In genomic region chr17:87283755-87284481, GRCm38 (mm10) we compare ENCODE assay signal across 8 mouse cellular contexts. TPM values are rescaled to one million over a fixed set of nuclear protein-coding genes. Genes with fewer than 3 reads are reported as not detected.
DNase-seq lines count a peak whose midpoint lies in the region; ATAC-seq lines count a peak whose summit lies in the region.

No protein-coding gene starts in this region.

- peaks cover 23% of the 10 kb centered on the region for H3K27me3 ChIP-seq in forebrain, embryonic 16.5 days (replicated peaks; ENCODE audit: control insufficient read depth, insufficient read depth, low read length)
- peaks cover 84% of the 10 kb centered on the region for H3K27me3 ChIP-seq in midbrain, embryonic 10.5 days (ENCODE audit: low read depth, poor library complexity, severe bottlenecking)
- 0 out of 2 replicates have a peak, but pooled peaks cover 7% of the 10 kb centered on the region for H3K27me3 ChIP-seq in stomach, embryonic 15.5 days (replicated peaks)

- H3K27ac ChIP-seq in forebrain, embryonic 16.5 days (ENCODE audit: low read length) = no peak overlapping the region
- no peak overlapping the region for H3K27ac ChIP-seq in midbrain, embryonic 10.5 days (replicated peaks)
- H3K27ac ChIP-seq in stomach, embryonic 15.5 days = peak overlapping the region; percentile 1; the same call in 1 of the 2 replicates

- no peak overlapping the region for H3K9ac ChIP-seq in forebrain, embryonic 16.5 days (replicated peaks; ENCODE audit: low read depth, low read length)
- peak overlapping the region; percentile 69; the same call in 1 of the 2 replicates for H3K9ac ChIP-seq in stomach, embryonic 15.5 days

- no peaks in the 10 kb centered on the region for H3K36me3 ChIP-seq in forebrain, embryonic 16.5 days (ENCODE audit: control insufficient read depth, insufficient read depth)
- H3K36me3 ChIP-seq in midbrain, embryonic 10.5 days = no peaks in the 10 kb centered on the region
- no peaks in the 10 kb centered on the region for H3K36me3 ChIP-seq in stomach, embryonic 15.5 days

- peaks cover 24% of the 10 kb centered on the region for H3K4me1 ChIP-seq in forebrain, embryonic 16.5 days (replicated peaks; ENCODE audit: control insufficient read depth, insufficient read depth, low read length)
- peaks cover 56% of the 10 kb centered on the region for H3K4me1 ChIP-seq in midbrain, embryonic 10.5 days
- H3K4me1 ChIP-seq in stomach, embryonic 15.5 days = peaks cover 14% of the 10 kb centered on the region

- DNase-seq in CD4-positive helper T cell, adult 2 months (ENCODE audit: low read depth, low spot score) = peak; percentile 83
- peak; percentile 73 for DNase-seq in NIH3T3 (ENCODE audit: low read depth)
- peak; percentile 41 to 67 for DNase-seq in kidney, postnatal 25 days
- peak; percentile 44 for DNase-seq in midbrain, embryonic 10.5 days (ENCODE audit: low spot score)
- no peak for DNase-seq in cerebellum, adult 8-10 months
- no peak for DNase-seq in left cerebral cortex, adult 11 months (ENCODE audit: low spot score)

- H3K9me3 ChIP-seq in forebrain, embryonic 16.5 days (ENCODE audit: control insufficient read depth, low read length) = no peaks in the 10 kb centered on the region
- no peaks in the 10 kb centered on the region for H3K9me3 ChIP-seq in midbrain, embryonic 10.5 days (replicated peaks)
- no peaks in the 10 kb centered on the region for H3K9me3 ChIP-seq in stomach, embryonic 15.5 days

- no peak for ATAC-seq in forebrain, embryonic 16.5 days
- no peak for ATAC-seq in stomach, embryonic 15.5 days (ENCODE audit: insufficient read depth, low FRiP score, low read depth)

- 8% methylated on average over 21 of the region's 21 CpGs for WGBS in forebrain, embryonic 16.5 days
- WGBS in midbrain, embryonic 10.5 days = 3% methylated on average over 21 of the region's 21 CpGs
- WGBS in stomach, embryonic 15.5 days = 11% methylated on average over 21 of the region's 21 CpGs

- H3K4me3 ChIP-seq in forebrain, embryonic 16.5 days (replicated peaks; ENCODE audit: low read length) = peak overlapping the region; percentile 62
- H3K4me3 ChIP-seq in midbrain, embryonic 10.5 days = peak overlapping the region; percentile 79
- H3K4me3 ChIP-seq in stomach, embryonic 15.5 days (replicated peaks) = peak overlapping the region; percentile 63

- peak overlapping the region; percentile 83 for H3K4me2 ChIP-seq in forebrain, embryonic 16.5 days (ENCODE audit: low read length)
- peak overlapping the region; percentile 98 for H3K4me2 ChIP-seq in stomach, embryonic 15.5 days

RNA-seq across cellular contexts. Expression of gene Ttc7, which starts 1.2 kb away (rescaled TPM):
- 3.1 and 3.4 TPM in 2 replicates for polyA plus RNA-seq in forebrain, embryonic 16.5 days (2015; fragmentation: Nextera tagmentation; extraction: Ambion mirVana)
- 3.5 and 5.4 TPM in 2 replicates for polyA plus RNA-seq in midbrain, embryonic 10.5 days (2016; fragmentation: Nextera tagmentation; extraction: Ambion mirVana)
- 12.2 and 13.1 TPM in 2 replicates for polyA plus RNA-seq in stomach, embryonic 15.5 days (2015; fragmentation: Nextera tagmentation; extraction: Ambion mirVana)

RNA-seq across cellular contexts. Expression of gene Mcfd2, which starts 18.2 kb away (rescaled TPM):
- polyA plus RNA-seq in forebrain, embryonic 16.5 days (2015; fragmentation: Nextera tagmentation; extraction: Ambion mirVana) = 54.1 and 57.0 TPM in 2 replicates
- polyA plus RNA-seq in midbrain, embryonic 10.5 days (2016; fragmentation: Nextera tagmentation; extraction: Ambion mirVana) = 79.7 and 86.6 TPM in 2 replicates
- 130 and 142 TPM in 2 replicates for polyA plus RNA-seq in stomach, embryonic 15.5 days (2015; fragmentation: Nextera tagmentation; extraction: Ambion mirVana)

Comparison
In these comparisons a context has a peak if more than half of its experiments do, and no peak if none do; other contexts are left out.
1. DNase-seq: peak in CD4-positive helper T cell, adult 2 months (single experiment), NIH3T3 (single experiment), kidney, postnatal 25 days (2 of 2) and midbrain, embryonic 10.5 days (single experiment); none in cerebellum, adult 8-10 months (single experiment) and left cerebral cortex, adult 11 months (single experiment).
2. Peak in every context shown above with its lines, with median percentiles within 50 percentile points of each other: H3K4me3 ChIP-seq.